Mouse (Mus musculus): ENCODE measurements at regions not wholly inside any gene's neighbourhood (a gene's known extent, or its start where the extent isn't known, plus 50 kb on each side); places are given as distances from the start of the nearest gene placed in this dataset.

DNA sequence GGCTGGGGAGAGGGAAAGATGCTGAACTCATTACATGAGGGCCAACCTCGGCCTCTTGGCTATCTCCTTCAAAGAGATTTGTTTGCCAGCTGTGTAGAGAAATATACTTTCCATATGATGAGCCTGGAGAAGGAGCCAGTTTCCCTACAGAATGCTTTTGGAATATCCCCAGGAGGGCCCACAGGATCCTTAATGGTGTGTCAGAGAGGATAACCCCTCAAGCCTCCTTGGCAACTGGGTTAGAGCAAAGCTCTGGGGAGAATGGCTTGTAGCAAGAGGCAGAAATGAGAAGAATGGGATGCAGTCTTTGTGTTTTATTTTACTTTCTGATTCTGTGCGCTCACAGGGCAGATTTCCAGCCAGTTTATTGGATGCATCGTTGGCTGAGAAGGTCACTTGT lies 353.9 kb downstream of the Dmrt2 start:
- in situ Hi-C loops (cut with MboI, MseI) = no loop called here

DNA sequence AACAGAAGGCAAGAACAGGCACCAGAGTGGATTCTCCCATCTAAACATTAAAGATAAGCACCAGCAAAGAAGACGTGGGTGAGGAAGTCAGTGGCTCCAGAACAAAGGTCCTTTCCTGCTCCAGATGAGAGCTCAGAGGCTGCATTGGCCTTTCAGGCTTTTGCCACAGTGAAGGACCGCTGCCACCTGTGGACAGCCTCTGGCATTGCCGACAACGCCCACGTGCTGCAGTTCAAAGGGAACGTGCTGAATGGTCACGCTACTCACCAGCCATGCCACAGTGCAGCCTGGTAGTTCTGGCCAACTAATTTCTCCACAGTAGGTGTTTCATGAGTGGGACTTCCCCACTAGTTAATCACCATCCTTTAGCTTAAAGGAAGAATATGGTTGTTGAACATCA lies 365.1 kb downstream of the Dmrt2 start:
- in situ Hi-C loops (cut with MboI, MseI) = no loop called here

DNA sequence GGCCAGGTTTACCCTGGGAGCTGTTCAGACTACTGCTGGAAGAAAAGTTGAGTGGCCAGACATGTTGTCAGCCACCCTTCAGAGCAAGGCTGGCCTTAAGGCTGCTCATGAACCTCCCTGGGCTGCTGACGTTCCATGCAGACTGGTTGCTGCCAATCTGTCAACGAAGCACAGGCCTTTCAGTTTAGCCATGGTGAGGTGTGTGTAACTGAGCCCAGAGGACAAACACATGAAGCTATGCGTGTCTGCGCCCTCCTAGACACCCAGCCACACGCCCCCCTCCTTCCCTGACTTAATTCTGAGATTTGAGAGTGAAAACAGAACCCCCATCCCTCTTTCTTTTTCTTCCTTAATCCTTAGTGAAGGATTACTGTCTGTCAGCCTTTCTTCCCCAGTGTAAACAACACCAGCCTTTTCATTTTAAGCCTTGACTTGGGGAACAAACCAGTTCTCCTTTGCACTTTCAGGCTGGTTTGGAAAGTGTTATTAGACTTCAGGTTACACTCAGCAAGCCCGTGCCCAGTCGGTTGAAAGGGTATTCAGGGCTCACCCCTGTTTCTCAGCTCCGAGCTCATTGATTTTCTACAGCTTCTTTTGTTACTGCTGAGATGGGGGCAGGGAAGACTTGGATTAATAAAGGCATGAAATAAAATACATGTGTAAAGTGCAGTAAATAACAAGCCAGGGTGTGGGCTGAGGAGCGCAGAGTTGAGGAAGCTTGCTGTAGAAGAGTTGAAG lies 379.4 kb downstream of the Dmrt2 start:
- in situ Hi-C loops (cut with MboI, MseI) = no loop called here

DNA sequence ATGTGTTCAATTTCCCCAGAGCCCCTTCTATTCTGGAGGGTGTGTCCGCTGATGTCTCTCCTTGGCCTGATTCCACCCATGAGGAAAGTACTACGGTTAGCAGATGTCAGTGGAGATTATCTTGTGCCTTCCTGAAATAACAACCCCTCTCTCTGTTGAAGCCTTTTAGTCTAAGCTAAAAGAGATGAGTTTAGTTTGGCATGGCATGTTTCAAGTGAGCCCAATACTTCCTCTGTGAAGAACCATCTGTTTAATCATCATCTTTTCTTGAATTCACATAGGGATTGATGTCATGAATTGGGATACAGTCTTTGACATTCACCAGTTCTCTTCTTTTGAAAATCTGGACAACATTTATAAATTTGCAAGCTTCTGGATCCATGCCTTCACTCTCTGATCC lies 387.5 kb downstream of the Dmrt2 start:
- in situ Hi-C loops (cut with MboI, MseI) = no loop called here

DNA sequence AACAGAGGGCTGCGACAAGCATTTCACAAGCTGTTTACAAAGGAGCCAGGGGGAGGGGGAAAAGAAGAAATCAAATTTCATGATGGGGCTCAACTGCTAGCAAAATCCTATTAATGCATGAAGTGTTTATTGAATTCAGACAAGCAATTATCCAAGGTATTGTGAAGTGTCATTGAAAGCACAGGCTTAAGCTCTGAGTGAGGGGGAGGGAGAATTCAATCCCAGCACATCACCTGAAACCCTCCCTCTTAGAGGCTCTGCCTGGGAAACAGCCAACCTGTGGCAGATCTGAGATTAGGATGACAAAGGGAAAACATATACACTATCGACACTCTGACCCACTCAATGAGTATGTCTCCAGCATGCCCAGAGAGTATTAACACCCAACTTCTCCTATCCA lies 396.3 kb downstream of the Dmrt2 start:
- in situ Hi-C loops (cut with MboI, MseI) = no loop called here

DNA sequence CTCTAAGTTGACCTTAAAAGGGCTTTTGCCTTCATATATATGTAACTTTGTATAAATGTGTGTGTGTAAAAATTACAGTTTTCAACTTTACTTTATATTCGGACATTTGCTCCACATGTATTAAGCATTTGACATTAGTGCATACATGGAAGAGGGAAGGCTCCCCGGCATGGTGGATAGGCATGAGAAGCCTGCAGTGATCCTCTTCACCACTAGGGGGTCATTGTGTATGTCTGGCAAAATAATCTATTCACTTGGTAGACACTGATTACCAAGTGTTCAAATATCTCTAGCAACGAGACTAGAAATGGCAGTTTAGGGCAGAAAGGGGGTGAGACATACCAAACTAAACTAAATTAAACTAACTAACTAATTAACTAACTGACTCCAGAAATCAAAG lies 397.7 kb downstream of the Dmrt2 start:
- in situ Hi-C loops (cut with MboI, MseI) = no loop called here

DNA sequence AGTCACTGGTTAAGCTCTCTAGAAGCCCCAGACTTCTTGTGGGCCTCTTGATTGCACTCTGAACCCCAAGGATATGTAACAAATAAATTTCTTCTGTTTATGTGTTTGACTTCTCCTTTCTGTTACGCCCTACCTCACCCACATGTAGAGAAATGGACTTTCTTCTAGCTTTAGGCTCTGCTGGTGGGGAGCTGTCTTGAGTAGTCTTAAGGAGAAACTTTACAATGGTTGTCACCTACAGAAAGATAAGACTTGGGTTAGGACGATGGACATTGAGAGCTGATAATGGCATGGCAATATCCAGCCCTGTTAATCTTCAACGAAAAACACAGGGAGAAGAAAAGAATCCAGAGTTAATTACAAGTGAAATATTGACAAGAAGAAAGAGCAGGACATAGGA lies 416.1 kb downstream of the Dmrt2 start:
- in situ Hi-C loops (cut with MboI, MseI) = no loop called here

DNA sequence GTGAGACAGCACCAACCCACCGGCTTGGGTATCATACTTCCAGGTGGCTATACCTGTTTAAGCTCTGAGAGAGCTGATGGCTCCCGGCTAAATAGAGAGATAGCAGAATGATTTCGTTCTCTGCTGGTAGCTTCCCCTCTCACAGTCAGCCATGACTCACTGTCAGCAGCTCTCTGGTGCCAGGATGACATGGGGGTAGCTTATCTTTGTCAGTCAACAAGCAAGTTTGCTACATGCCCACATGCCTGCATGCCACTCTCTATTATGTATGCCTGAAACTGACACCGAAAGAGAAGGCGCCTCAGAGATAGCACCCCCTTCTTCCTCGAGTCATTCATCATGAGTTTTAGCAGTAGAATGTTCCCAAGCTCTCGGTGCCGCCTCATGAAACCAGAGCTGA lies 419.2 kb downstream of the Dmrt2 start:
- in situ Hi-C loops (cut with MboI, MseI) = loop anchor here (10.0 kb wide), 1 partner anchor 1243 kb away; no protein-coding TSS in a partner anchor

DNA sequence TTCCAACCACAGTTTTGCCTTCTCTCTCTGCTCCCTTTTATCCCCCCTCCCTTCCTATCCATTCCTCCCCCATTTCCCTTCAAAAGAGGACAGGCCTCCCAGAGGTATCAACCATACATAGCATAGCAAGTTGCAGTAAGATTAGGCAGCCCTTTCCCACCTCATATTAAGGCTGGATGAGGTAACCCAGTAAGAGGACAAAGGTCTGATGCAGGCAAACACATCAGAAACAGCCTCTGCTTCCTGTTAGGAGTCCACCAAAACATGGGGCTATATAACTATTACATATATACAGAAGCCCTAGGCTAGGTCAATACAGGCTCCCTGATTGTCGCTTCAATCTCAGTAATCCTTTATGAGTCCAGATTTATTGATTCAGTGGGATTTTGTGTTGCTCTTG lies 421.6 kb downstream of the Dmrt2 start:
- in situ Hi-C loops (cut with MboI, MseI) = loop anchor here (10.0 kb wide), 1 partner anchor 1241 kb away; no protein-coding TSS in a partner anchor

DNA sequence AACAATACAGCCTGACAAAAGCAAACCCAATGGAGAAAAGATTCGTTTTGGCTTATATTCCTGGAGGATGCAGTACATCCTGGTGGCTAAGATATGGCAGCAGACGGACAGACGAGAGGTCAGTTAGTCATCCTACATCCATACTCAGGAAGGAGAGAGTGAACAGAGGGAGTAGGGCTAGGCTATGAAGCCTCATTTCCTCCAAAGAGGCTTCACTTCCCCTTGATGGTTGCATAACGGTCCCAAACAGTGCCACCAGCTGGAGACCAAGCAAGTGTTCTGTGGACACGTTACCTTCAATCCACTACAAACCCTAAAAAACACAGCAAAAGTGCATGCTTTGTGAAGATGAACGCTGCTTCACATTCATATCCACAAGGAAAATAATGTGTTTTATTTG lies 442.1 kb downstream of the Dmrt2 start:
- in situ Hi-C loops (cut with MboI, MseI) = no loop called here

DNA sequence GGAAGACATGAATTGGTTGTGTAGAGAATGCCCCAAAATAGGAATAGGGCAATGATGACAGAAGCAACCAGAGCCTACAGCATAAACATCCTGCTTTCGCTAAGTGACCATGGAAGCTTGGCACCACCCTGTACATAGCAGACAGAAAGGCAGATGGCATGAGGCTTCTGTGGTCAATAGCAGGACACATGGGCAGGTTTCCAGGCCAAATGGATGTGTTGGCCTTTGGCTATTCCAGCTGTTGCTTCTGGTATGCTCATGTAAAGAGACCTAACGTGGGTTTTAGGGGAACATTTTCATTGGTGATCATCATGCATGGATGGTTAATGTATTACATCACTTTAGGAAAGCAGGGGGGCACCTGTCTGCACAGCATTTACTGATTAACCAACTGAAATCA lies 456.2 kb downstream of the Dmrt2 start:
- in situ Hi-C loops (cut with MboI, MseI) = no loop called here

DNA sequence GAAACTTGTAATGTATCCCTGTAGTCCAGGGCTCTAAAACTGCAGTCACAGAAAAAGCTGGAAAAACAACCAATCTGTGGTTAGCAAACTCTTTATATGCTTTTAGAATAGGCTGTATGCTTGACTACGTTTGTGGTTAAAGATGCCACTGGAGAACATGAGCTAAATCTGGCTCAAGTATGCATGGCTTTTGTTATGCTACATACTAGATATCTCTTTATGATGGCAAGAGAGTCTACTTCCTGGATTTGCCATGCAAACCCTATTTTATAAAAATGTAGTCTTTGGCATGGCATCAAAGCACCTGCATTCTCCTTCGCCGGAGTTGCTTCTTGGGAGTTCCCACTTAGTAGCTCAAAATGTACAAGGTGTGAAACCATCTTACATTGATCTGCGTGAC lies 462.2 kb downstream of the Dmrt2 start:
- in situ Hi-C loops (cut with MboI, MseI) = no loop called here

DNA sequence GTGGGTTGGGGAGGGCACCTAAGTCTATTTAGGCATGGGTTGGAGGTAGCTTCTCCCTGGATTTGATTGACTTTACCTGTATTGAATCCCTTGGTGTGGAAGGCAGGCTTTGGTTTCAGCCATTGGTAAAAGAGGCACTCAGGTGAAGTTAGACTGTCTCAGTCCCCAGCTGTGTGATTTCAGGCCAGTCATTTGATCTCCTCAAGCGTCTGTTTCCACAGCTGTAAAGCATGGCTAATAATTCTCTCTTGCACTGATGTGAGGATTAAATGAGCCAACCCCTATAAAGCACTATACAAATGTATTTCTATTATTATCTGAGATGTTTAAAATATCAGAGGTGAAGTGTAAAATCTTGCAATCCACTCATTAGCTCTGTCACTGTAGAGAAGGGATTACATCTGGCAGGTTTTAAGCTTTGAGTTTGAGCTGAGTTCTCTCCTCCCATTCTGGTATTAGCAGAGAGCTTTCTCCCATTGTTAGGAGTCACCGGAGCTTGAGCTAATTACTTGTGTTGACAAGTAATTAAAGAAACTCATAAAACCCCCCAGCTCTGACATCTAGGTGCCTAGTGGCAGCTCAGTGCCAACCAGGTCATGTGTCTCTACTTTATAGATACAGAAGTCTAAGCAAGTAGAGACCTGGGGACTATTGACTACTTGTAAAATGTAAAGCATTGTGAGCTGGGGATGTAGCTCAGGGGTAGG lies 463.3 kb downstream of the Dmrt2 start:
- in situ Hi-C loops (cut with MboI, MseI) = no loop called here

DNA sequence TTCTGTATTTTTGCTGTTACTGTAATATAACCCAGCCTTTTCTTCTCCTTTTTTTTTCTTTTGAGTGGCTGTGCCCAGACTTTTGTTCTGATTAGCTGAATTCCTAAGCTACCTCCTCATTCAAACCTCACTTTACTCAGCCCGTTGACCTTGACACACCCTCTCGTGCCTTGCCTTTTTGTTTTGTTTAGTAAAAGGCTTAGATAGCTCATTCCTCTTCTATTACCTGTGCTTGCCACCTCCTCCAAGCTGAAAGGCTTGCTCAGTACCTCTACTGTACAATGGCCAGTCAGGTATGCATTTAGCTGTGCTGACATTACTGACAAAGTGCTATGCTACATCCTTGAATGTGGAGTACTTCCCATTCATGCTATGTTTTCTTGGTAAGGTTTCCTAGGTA lies 464.2 kb upstream of the Smarca2 start:
- in situ Hi-C loops (cut with MboI, MseI) = no loop called here

DNA sequence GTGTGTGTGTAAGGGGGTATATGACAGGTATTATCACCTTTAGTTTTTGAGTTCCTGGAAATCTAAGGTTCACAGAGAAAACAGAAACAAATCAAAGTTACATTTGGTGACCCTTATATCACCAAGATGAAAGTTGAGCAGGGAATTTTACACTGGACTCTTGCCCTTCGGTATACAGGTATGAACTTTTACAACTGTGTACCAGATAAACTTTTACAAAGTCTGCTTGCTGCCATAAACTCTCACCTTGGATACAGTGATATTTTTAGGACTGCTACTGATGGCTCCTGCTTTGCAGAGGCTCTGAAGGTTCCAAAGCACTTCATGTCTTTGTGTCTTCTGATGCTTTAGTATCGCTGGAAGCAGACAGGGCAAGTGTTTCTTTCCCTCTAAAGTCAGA lies 461.3 kb upstream of the Smarca2 start:
- in situ Hi-C loops (cut with MboI, MseI) = no loop called here

DNA sequence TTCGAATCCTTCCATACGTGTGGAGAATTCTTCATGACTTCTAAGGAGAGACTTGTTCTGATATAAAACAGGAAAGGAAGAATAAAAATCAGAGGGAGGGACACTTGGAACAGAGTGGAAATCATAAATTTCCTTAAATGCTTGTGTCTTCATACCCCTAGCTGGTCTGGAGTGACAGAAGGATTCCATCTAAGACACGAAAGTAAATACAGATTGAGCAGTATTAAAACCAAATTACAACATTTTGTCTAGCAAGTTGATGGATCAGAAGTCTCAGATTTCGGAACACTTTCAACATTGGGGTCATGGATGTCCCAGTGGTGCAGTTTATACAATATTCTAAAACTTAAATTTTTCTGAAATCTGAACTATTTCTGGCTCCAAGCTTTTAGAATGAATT lies 453.6 kb upstream of the Smarca2 start:
- in situ Hi-C loops (cut with MboI, MseI) = no loop called here

DNA sequence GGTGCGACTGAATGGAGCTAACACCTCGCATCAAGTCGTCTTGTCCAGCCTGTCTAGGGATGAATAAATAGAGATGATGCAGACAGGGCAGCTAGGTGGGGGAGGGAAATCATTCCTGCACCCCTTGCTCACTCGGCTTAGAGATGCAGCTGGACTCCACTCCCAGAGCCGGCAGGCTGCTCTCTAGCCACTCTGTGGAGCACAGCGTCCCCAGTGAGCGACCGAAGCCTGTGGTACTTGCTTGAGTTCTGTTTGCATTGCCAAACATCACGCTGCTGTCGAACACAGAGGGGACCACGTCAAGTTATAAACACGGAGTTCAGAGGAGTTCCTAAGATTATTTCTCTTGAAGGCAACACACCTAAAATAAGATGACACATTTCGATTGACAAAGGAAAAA lies 439.9 kb upstream of the Smarca2 start:
- in situ Hi-C loops (cut with MboI, MseI) = no loop called here

DNA sequence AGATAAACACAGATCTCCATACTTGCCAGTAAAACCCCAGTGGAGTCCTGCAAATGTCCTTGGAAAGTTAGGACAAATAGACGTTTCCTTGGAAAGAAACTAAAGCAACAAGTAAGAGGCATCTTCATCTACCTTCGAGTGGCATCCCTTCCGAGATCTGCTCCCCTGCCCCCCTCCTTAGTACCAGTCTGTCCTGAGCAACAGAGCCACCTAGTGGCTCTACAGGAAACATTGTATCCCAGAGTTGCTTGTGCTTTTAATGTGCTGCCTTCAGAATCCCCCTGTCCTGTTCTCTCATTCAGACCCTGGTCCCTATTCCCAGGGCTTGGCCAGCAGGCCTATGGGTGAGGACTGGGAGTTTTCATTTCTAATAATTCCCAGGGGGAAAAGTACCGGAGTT lies 423.1 kb upstream of the Smarca2 start:
- in situ Hi-C loops (cut with MboI, MseI) = no loop called here

DNA sequence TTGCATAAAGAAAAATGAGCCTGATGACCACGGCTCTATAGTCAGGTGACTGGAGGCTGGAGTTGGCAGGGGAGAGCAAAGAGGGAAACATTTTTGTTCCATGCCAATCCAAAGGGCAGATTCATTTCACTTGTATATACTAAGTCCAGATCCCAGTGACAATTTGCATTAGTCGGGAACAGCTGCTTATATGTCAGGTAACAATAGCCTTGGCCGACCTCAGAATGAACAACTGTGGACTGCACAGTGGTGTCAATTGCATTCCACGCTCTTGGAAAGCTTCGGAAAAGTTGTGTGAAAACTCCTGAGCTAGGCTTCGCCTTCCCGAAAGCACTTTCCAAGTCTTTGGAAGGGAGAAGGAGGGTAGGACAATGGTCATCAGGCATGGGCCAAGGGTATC lies 419.8 kb upstream of the Smarca2 start:
- in situ Hi-C loops (cut with MboI, MseI) = no loop called here

DNA sequence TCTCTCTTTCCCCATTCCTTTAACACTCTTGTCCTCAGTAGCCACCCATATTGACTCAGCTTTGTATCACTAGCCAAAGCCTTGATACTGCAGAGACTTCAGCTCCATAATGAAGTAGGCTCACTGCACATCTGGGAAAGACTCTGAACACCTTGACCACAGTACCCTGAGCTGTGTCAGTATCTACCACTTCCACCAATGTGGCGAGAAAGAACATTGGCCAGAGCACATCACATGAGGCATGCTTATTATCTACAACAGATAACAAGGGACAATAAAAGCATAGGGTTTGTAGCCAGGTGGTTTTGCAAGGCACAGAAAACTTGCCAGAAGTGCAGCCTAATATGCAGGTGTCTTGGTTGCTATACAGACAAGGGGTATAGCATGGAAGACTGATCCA lies 414.0 kb upstream of the Smarca2 start:
- in situ Hi-C loops (cut with MboI, MseI) = no loop called here

DNA sequence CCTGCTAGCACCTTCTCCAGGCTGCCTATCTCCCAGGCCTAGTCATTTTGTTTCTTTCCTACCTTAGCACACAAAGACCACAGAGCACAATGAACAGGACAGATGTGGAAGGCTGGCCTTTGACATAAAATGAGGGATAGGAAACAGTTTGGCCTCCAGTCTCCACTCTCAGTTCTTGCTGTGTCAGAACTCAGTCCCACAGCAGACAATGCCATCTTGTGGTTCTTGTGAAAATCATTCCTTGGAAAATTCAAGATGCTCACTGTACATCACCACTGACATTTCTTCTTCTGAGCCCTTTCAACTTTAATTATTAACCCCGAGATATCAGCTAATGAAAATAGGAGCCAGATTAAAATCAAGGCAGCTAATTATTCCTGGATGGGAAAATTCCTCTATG lies 411.2 kb upstream of the Smarca2 start:
- in situ Hi-C loops (cut with MboI, MseI) = no loop called here

DNA sequence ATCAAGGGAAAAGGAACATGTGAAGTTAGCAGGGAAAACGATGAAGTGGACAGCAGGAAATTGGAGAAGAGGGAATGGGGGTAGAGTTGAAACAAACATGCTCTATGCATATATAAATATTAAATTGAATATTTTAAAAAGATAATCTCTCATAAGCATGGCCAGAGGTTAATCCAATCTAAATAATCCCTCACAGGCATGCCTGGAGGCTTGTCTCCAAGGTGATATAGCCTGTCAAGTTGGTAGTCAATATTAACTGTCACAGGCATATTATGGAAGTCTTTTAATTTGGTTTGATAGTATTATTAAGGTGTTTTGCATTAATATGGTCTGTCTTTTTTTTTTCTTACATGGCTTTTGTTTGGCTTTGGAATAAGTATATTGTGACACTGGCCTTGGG lies 396.1 kb upstream of the Smarca2 start:
- in situ Hi-C loops (cut with MboI, MseI) = no loop called here

DNA sequence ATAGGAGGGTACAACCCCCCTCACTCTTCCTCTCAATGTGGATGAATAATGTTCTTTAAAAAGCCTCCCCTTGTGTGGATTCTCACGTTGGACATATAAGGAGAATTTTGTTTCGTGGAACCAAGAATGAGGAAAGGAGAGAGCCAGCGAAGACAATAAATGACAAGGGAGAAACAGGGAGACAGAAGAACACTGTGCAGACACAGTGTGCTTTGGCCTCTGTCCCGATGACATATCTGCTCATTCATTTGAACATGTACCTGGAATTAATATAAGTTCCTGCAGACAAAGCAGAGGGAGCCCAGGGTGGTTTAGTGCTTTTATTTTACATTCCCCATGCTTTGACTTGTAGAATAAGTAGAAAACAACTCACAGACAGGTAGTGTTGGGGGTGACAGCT lies 370.3 kb upstream of the Smarca2 start:
- in situ Hi-C loops (cut with MboI, MseI) = no loop called here

DNA sequence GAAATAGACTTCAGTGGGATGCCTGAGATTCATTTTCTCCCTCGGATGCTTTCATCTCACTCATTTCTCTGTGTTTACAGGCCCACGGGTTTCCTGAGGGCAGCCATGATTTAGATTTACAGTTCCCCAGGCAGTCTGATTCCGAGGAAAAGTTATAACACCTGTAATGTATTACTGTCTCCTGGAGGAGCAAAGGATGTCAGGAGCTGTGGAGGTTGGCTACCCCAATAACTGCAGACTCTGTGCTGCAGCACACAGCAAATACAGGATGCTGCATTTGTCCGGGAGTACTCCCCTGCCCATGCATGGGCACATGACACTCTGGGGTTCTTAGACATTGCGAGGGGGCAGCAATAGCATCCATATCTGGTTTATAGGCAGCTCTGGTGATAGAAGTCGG lies 360.8 kb upstream of the Smarca2 start:
- in situ Hi-C loops (cut with MboI, MseI) = no loop called here

Measured in regulatory T cell (primary cell).